Mouse (Mus musculus): ENCODE measurements around the gene Gm10197.

Gene Gm10197

GRCm38 (mm10) chr19:53393646-53394045 is 22.1 kb upstream of the Gm10197 start:
- no peak for DNase-seq (ENCODE audit: low spot score)

- no peak for DNase-seq (ENCODE audit: low spot score)
Observed at GRCm38 (mm10) chr19:53392781-53393343, 21.3 kb upstream of the Gm10197 start.

GRCm38 (mm10) chr19:53391787-53392186 is 20.2 kb upstream of the Gm10197 start:
- DNase-seq (ENCODE audit: low spot score) = no peak

GRCm38 (mm10) chr19:53391386-53391785 is 19.8 kb upstream of the Gm10197 start:
- DNase-seq (ENCODE audit: low spot score) = no peak

GRCm38 (mm10) chr19:53390495-53391007 is 19.0 kb upstream of the Gm10197 start, which contains the start of gene Smndc1:
Smndc1 (minus strand) TSS chr19:53390578.
- peak; percentile 100 for DNase-seq (ENCODE audit: low spot score)

- DNase-seq (ENCODE audit: low spot score) = no peak
Observed at GRCm38 (mm10) chr19:53389851-53390431, 18.4 kb upstream of the Gm10197 start.

GRCm38 (mm10) chr19:53389417-53389816 is 17.9 kb upstream of the Gm10197 start:
- no peak for DNase-seq (ENCODE audit: low spot score)

- no peak for DNase-seq (ENCODE audit: low spot score)
Observed at GRCm38 (mm10) chr19:53383336-53383735, 11.8 kb upstream of the Gm10197 start.

GRCm38 (mm10) chr19:53378421-53378820 is 6.9 kb upstream of the Gm10197 start:
- no peak for DNase-seq (ENCODE audit: low spot score)

- DNase-seq (ENCODE audit: low spot score) = no peak
Observed at GRCm38 (mm10) chr19:53377652-53378051, 6.1 kb upstream of the Gm10197 start.

GRCm38 (mm10) chr19:53375816-53376215 is 4.2 kb upstream of the Gm10197 start:
- DNase-seq (ENCODE audit: low spot score) = no peak

- no peak for DNase-seq (ENCODE audit: low spot score)
Observed at GRCm38 (mm10) chr19:53375299-53375698, 3.7 kb upstream of the Gm10197 start.

GRCm38 (mm10) chr19:53373570-53373969 is 2.0 kb upstream of the Gm10197 start:
- no peak for DNase-seq (ENCODE audit: low spot score)

- DNase-seq (ENCODE audit: low spot score) = no peak
Observed at GRCm38 (mm10) chr19:53370233-53370632, 1.3 kb downstream of the Gm10197 start.

GRCm38 (mm10) chr19:53369469-53370043 is 2.0 kb downstream of the Gm10197 start:
- DNase-seq (ENCODE audit: low spot score) = peak; percentile 62

GRCm38 (mm10) chr19:53366881-53367280 is 4.7 kb downstream of the Gm10197 start:
- no peak for DNase-seq (ENCODE audit: low spot score)

GRCm38 (mm10) chr19:53366057-53366775 is 5.3 kb downstream of the Gm10197 start:
- no peak for DNase-seq (ENCODE audit: low spot score)

- peak; percentile 81 for DNase-seq (ENCODE audit: low spot score)
Observed at GRCm38 (mm10) chr19:53364963-53365362, 6.6 kb downstream of the Gm10197 start.

GRCm38 (mm10) chr19:53364551-53364950 is 7.0 kb downstream of the Gm10197 start:
- no peak for DNase-seq (ENCODE audit: low spot score)

- no peak for DNase-seq (ENCODE audit: low spot score)
Observed at GRCm38 (mm10) chr19:53362967-53363366, 8.6 kb downstream of the Gm10197 start.

- DNase-seq (ENCODE audit: low spot score) = no peak
Observed at GRCm38 (mm10) chr19:53360265-53360958, 11.2 kb downstream of the Gm10197 start.

Data from yolk sac, embryonic 10.5 days (tissue).